Mouse (Mus musculus): ENCODE results near the gene Cdc42ep2.
A peak's percentile ranks its signal among the peaks of the same experiment; 100 is the strongest.

Cdc42ep2 gene

GRCm38 (mm10) chr19:5874969-5875480 lies 49.6 kb downstream of the Cdc42ep2 start, which contains the start of gene Frmd8:
Gene Frmd8, minus strand, starts transcription at chr19:5875274.
- DNase-seq (ENCODE audit: low read depth, low spot score), result peak; percentile 80

GRCm38 (mm10) chr19:5874391-5874968 lies 50.1 kb downstream of the Cdc42ep2 start:
- no peak for DNase-seq (ENCODE audit: low read depth, low spot score)

GRCm38 (mm10) chr19:5872931-5873556 lies 51.6 kb downstream of the Cdc42ep2 start:
- no peak for DNase-seq (ENCODE audit: low read depth, low spot score)

GRCm38 (mm10) chr19:5872528-5872927 lies 52.1 kb downstream of the Cdc42ep2 start:
- no peak for DNase-seq (ENCODE audit: low read depth, low spot score)

GRCm38 (mm10) chr19:5871683-5872082 lies 52.9 kb downstream of the Cdc42ep2 start:
- DNase-seq (ENCODE audit: low read depth, low spot score), result no peak

GRCm38 (mm10) chr19:5871273-5871672 lies 53.3 kb downstream of the Cdc42ep2 start:
- no peak for DNase-seq (ENCODE audit: low read depth, low spot score)

GRCm38 (mm10) chr19:5868096-5868495 lies 56.5 kb downstream of the Cdc42ep2 start:
- no peak for DNase-seq (ENCODE audit: low read depth, low spot score)

Measured in c-Kit-negative CD71-positive TER-119-positive erythroid progenitor cells, embryonic 14.5 days (primary cell).